Mouse (Mus musculus): ENCODE data around the gene Sept7. TPM values are rescaled to one million over a fixed set of nuclear protein-coding genes. Genes with fewer than 3 reads are reported as not detected.
A peak's percentile ranks its signal among the peaks of the same experiment; 100 is the strongest.

The Sept7 gene
- polyA plus RNA-seq, 1 experiment, result 7.2 TPM

DNA sequence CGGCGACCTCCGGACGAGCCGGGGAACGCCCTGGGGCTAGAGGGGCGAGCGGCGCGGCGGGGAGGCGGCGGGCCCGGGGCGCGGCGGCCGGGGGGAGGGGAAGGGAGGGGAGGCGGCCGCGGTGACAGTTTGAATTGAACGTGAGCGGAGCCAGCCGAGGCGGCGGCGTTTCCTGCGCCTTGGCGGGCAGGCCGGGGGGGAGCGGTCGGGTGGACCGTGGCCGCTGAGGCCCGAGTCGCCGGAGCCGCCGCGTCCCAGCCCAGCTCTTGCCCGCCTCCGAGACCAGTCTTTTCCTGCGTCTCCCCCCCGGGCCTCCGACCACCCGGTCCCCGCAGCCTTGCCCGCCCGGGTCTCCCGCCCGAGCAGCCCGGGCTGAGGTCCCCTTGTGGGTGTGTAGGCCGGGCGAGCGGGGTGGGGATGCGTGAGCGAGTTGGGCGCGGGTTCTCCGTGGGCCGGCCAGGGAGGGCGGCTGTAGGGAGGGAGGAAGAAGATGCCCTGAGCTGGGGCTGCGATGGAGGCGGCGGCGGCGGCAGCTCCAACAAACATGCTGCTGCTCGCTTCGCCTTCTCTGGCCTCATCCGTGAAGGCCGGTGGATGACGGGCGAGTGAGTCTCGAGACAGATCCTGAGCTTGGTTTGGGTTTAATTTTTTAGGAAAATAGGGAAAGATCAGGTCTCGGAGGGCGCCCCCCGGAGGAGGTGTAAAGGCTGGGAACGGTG, 679 bp downstream of the Sept7 start:
- Histone ChIP-seq H3K4me3 (replicated peaks) (peak overlapping the region; percentile 94), H3K27me3 (replicated peaks) (no peaks in the 10 kb centered on the region), H3K4me1 (peaks cover 30% of the 10 kb centered on the region), H3K36me3 (replicated peaks; ENCODE audit: low read length) (no peaks in the 10 kb centered on the region), H3K9me3 (no peaks in the 10 kb centered on the region)
- no peak for TF ChIP-seq FLI1 (IDR thresholded peaks at IDR 0.05; ENCODE audit: low read length)
- no peak for TF ChIP-seq GATA1 (IDR thresholded peaks at IDR 0.05; ENCODE audit: borderline replicate concordance, low read length)

DNA sequence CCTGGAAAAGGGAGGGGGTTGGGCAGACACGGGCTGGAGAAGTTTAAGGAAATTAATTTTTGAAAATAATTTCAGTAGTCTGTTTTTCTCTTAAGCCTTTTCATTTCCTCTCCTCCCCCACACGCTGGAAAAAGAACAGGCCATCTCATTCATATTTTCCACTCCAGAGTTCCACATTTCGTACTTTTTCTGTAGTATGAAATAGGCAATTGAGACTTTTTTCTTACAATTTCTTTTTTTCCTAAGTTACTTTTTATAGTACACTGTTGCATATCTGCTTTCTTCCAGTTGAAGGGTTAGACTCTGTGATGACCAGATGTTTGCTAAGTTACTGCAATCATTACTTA, 1.2 kb downstream of the Sept7 start:
- Histone ChIP-seq H3K9me3 (no peaks in the 10 kb centered on the region), H3K4me1 (peaks cover 30% of the 10 kb centered on the region), H3K27me3 (replicated peaks) (no peaks in the 10 kb centered on the region), H3K4me3 (replicated peaks) (peak overlapping the region; percentile 94), H3K36me3 (replicated peaks; ENCODE audit: low read length) (no peaks in the 10 kb centered on the region)
- TF ChIP-seq FLI1 (IDR thresholded peaks at IDR 0.05; ENCODE audit: low read length) (no peak), GATA1 (IDR thresholded peaks at IDR 0.05; ENCODE audit: borderline replicate concordance, low read length) (no peak)

DNA sequence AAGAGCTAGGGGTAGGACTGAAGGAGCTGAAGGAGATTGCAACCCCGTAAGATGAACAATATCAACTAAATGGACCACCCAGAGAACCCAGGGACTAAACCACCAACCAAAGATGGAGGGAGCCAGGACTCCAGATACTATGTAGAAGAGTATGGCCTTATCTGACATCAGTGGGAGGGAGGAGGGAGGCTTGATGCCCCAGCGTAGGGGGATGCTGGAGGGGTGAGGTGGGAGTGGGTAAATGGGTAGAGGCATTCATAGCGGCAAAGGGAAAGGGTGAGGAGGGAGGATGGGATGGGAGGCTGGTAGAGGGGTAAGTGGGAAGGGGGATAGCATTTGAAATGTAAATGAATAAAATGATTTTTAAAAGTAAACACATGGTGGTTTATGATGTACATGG, 8.2 kb downstream of the Sept7 start:
- Histone ChIP-seq H3K4me3 (replicated peaks) (peak overlapping the region; percentile 50), H3K36me3 (replicated peaks; ENCODE audit: low read length) (peaks cover 16% of the 10 kb centered on the region), H3K4me1 (peaks cover 40% of the 10 kb centered on the region), H3K27me3 (replicated peaks) (no peaks in the 10 kb centered on the region), H3K9me3 (no peaks in the 10 kb centered on the region)
- no peak for TF ChIP-seq GATA1 (IDR thresholded peaks at IDR 0.05; ENCODE audit: borderline replicate concordance, low read length)
- no peak for TF ChIP-seq FLI1 (IDR thresholded peaks at IDR 0.05; ENCODE audit: low read length)

DNA sequence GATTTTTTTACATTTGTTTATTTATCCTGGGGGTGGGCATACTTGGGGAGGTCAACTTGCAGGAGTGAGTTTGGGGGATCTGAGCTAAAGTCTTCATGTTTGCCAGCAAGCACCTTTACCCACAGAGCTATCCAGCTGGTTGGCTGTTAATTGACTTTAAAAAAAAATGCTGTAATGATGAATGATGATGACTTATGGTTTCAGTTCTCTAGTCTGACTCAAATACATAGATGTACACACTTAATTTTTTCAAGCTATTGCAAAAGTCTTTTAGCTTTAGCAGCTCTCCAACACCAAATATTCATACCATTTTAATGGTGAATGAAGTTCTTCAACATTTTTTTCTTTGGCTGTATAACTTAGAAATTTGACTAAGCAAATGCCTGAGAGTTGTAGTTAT, 8.7 kb downstream of the Sept7 start:
- H3K36me3 ChIP-seq (replicated peaks; ENCODE audit: low read length), result peaks cover 20% of the 10 kb centered on the region
- H3K4me1 ChIP-seq, result peaks cover 38% of the 10 kb centered on the region
- no peaks in the 10 kb centered on the region for H3K27me3 ChIP-seq (replicated peaks)
- TF ChIP-seq FLI1 (IDR thresholded peaks at IDR 0.05; ENCODE audit: low read length) (no peak), GATA1 (IDR thresholded peaks at IDR 0.05; ENCODE audit: borderline replicate concordance, low read length) (no peak)
- H3K9me3 ChIP-seq, result no peaks in the 10 kb centered on the region
- no peak overlapping the region for H3K4me3 ChIP-seq (replicated peaks)

DNA sequence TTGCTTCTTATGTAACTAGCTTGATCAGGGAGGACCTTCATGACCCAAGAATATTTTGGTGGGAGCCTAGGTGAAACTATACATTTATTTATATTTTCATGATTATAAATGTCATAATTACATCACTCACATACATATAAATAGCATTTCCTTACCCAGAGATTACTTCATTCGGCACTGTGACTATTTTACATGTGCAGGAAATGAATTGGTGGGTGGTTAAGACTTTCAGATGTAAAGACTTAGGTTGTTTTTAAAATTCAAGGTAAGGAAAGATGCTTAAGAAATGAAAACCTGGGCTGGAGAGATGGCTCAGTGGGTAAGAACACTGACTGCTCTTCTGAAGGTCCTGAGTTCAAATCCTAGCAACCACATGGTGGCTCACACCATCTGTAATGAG, 9.8 kb downstream of the Sept7 start:
- Histone ChIP-seq H3K4me1 (peaks cover 44% of the 10 kb centered on the region), H3K9me3 (no peaks in the 10 kb centered on the region), H3K4me3 (replicated peaks) (no peak overlapping the region), H3K36me3 (replicated peaks; ENCODE audit: low read length) (peaks cover 31% of the 10 kb centered on the region), H3K27me3 (replicated peaks) (no peaks in the 10 kb centered on the region)
- TF ChIP-seq GATA1 (IDR thresholded peaks at IDR 0.05; ENCODE audit: borderline replicate concordance, low read length), result no peak
- no peak for TF ChIP-seq FLI1 (IDR thresholded peaks at IDR 0.05; ENCODE audit: low read length)

DNA sequence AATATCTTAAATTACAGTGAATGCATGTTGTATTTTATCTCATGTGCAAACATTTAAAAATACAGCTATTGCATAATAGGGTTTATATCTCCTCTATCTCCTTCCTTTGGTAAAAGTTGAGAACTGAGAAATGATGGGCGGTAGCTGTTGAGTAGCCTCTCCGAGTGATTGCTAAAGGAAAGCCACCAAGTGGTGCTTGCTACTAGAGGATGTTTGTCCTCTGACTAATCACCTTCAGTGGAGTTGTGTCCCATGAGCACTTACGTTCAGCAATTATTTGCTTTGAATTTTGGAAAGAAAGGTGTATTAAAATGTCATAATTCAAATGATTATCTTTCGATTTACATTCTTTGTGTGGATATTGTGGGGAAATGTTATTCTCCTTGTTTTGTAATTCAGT, 13.6 kb downstream of the Sept7 start:
- Histone ChIP-seq H3K9me3 (no peaks in the 10 kb centered on the region), H3K4me1 (peaks cover 47% of the 10 kb centered on the region), H3K27me3 (replicated peaks) (no peaks in the 10 kb centered on the region), H3K36me3 (replicated peaks; ENCODE audit: low read length) (peaks cover 56% of the 10 kb centered on the region), H3K4me3 (replicated peaks) (no peak overlapping the region)
- TF ChIP-seq FLI1 (IDR thresholded peaks at IDR 0.05; ENCODE audit: low read length) (no peak), GATA1 (IDR thresholded peaks at IDR 0.05; ENCODE audit: borderline replicate concordance, low read length) (no peak)

DNA sequence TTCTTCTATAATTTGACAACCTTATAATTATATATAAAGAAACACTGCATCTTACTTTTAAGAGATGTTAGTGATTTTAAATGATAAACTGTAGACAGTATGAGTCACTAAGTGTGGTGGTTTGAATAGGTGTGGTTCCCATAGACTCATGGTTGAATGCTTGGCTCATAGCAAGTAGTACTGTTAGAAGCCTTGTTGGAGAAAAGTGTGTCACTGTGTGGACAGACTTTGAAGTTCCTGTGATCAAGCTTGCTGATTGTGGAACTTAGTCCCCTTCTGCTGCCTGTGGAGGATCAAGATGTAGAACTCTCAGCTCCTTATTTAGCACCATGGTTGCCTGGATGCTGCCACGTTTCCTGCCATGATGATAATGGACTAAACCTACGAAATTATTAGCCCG, 14.9 kb downstream of the Sept7 start:
- no peak for TF ChIP-seq FLI1 (IDR thresholded peaks at IDR 0.05; ENCODE audit: low read length)
- TF ChIP-seq GATA1 (IDR thresholded peaks at IDR 0.05; ENCODE audit: borderline replicate concordance, low read length), result no peak
- H3K4me3 ChIP-seq (replicated peaks), result no peak overlapping the region
- H3K9me3 ChIP-seq, result no peaks in the 10 kb centered on the region
- H3K27me3 ChIP-seq (replicated peaks), result no peaks in the 10 kb centered on the region
- H3K4me1 ChIP-seq, result peaks cover 44% of the 10 kb centered on the region
- H3K36me3 ChIP-seq (replicated peaks; ENCODE audit: low read length), result peaks cover 66% of the 10 kb centered on the region

DNA sequence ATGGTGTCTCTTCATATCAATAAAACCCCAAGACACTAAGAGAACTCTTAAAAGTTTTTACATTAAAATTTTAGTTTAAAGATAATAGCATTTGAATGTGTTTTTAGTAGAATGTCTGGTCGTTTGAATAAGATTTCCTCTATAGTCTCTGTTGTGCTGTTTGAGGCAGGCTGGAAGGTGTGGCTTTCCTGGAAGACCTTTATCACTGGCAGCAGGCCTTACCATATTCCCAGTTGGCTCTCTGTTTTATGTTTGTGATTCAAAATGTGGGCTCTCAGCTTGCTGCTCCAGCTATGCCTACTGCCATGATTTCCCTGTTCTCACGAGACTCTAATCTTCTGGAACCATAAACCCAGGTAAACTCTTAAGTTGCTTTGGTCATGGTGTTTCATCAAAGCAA, 15.3 kb downstream of the Sept7 start:
- H3K27me3 ChIP-seq (replicated peaks), result no peaks in the 10 kb centered on the region
- H3K4me1 ChIP-seq, result peaks cover 39% of the 10 kb centered on the region
- no peak overlapping the region for H3K4me3 ChIP-seq (replicated peaks)
- no peaks in the 10 kb centered on the region for H3K9me3 ChIP-seq
- peaks cover 69% of the 10 kb centered on the region for H3K36me3 ChIP-seq (replicated peaks; ENCODE audit: low read length)
- TF ChIP-seq GATA1 (IDR thresholded peaks at IDR 0.05; ENCODE audit: borderline replicate concordance, low read length) (no peak), FLI1 (IDR thresholded peaks at IDR 0.05; ENCODE audit: low read length) (no peak)

DNA sequence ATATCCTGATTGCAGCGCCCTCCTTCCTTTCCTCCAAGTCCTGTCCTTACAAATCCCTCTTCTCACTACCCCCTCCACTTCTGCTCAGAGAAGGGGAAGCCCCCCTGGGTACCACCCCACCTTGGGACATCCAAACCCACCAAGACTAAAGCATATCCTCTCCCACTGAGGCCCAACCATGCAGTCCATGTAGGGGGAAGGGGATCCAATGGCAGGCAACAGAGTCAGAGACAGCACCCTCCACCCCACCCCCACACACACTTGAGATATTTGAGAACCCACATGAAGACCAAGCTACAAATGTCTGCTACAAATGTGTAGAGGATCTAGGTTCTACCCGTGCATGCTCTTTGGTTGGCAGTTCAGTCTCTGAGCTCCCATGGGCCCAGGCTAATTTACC, 19.7 kb downstream of the Sept7 start:
- no peak for TF ChIP-seq FLI1 (IDR thresholded peaks at IDR 0.05; ENCODE audit: low read length)
- TF ChIP-seq GATA1 (IDR thresholded peaks at IDR 0.05; ENCODE audit: borderline replicate concordance, low read length), result no peak
- peaks cover 65% of the 10 kb centered on the region for H3K36me3 ChIP-seq (replicated peaks; ENCODE audit: low read length)

DNA sequence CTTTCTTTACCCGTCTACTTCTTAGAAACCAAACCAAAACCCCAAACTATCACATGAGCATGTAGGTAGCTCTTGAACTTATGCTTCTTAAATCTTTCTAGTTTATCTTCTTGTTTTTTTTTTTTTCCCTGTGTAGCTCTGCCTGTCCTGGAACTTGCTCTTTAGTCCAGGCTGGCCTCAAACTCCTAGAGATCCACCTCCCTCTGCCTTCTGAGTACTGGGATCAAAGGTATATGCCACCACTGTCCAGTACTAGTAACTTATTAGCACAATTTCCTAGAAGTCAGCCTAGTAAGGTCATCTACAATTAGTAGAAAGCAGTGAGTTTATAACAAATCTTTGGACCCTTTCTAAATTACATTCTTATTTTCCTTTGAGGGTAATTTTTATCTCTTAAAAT, 37.6 kb downstream of the Sept7 start:
- Histone ChIP-seq H3K27me3 (replicated peaks) (no peaks in the 10 kb centered on the region), H3K36me3 (replicated peaks; ENCODE audit: low read length) (peaks cover 88% of the 10 kb centered on the region), H3K9me3 (no peaks in the 10 kb centered on the region), H3K4me3 (replicated peaks) (no peak overlapping the region), H3K4me1 (peaks cover 6% of the 10 kb centered on the region; the same call in 1 of the 2 replicates)
- no peak for TF ChIP-seq FLI1 (IDR thresholded peaks at IDR 0.05; ENCODE audit: low read length)
- TF ChIP-seq GATA1 (IDR thresholded peaks at IDR 0.05; ENCODE audit: borderline replicate concordance, low read length), result no peak

More for the DNA sequence above, 19.7 kb downstream of the Sept7 start:
- Histone ChIP-seq H3K4me1 (peaks cover 26% of the 10 kb centered on the region), H3K4me3 (replicated peaks) (no peak overlapping the region), H3K9me3 (no peaks in the 10 kb centered on the region), H3K27me3 (replicated peaks) (no peaks in the 10 kb centered on the region)
